Mouse (Mus musculus): ENCODE measurements around the gene Ttbk2. TPM values are rescaled to one million over a fixed set of nuclear protein-coding genes. Genes with fewer than 3 reads are reported as not detected.

Ttbk2 gene
- 5.5 and 6.4 TPM in 2 replicates for total RNA-seq (2017)

- ATAC-seq (replicated peaks; ENCODE audit: low read depth, poor library complexity, severe bottlenecking) = peak; percentile 99
Measured at GRCm38 (mm10) chr2:120850424-120851082, at the start of gene Ttbk2. Gene Ttbk2, minus strand, starts transcription at chr2:120850604.

GRCm38 (mm10) chr2:120896361-120896760 is 46.0 kb upstream of the Ttbk2 start:
- ATAC-seq (replicated peaks; ENCODE audit: low read depth, poor library complexity, severe bottlenecking) = no peak

- ATAC-seq (replicated peaks; ENCODE audit: low read depth, poor library complexity, severe bottlenecking) = no peak
Measured at GRCm38 (mm10) chr2:120887601-120888000, 37.2 kb upstream of the Ttbk2 start.

- no peak for ATAC-seq (replicated peaks; ENCODE audit: low read depth, poor library complexity, severe bottlenecking)
Measured at GRCm38 (mm10) chr2:120873192-120873591, 22.8 kb upstream of the Ttbk2 start.

GRCm38 (mm10) chr2:120871447-120872336 is 21.3 kb upstream of the Ttbk2 start:
- ATAC-seq (replicated peaks; ENCODE audit: low read depth, poor library complexity, severe bottlenecking) = no peak

- ATAC-seq (replicated peaks; ENCODE audit: low read depth, poor library complexity, severe bottlenecking) = no peak
Measured at GRCm38 (mm10) chr2:120867336-120867735, 16.9 kb upstream of the Ttbk2 start.

GRCm38 (mm10) chr2:120866561-120866960 is 16.2 kb upstream of the Ttbk2 start:
- peak; percentile 69; the same call in 1 of the 2 replicates for ATAC-seq (replicated peaks; ENCODE audit: low read depth, poor library complexity, severe bottlenecking)

GRCm38 (mm10) chr2:120863389-120863788 is 13.0 kb upstream of the Ttbk2 start:
- ATAC-seq (replicated peaks; ENCODE audit: low read depth, poor library complexity, severe bottlenecking) = no peak

GRCm38 (mm10) chr2:120860699-120861098 is 10.3 kb upstream of the Ttbk2 start:
- no peak for ATAC-seq (replicated peaks; ENCODE audit: low read depth, poor library complexity, severe bottlenecking)

GRCm38 (mm10) chr2:120858131-120858530 is 7.7 kb upstream of the Ttbk2 start:
- no peak for ATAC-seq (replicated peaks; ENCODE audit: low read depth, poor library complexity, severe bottlenecking)

GRCm38 (mm10) chr2:120853151-120853550 is 2.7 kb upstream of the Ttbk2 start:
- no peak for ATAC-seq (replicated peaks; ENCODE audit: low read depth, poor library complexity, severe bottlenecking)

GRCm38 (mm10) chr2:120852626-120853025 is 2.2 kb upstream of the Ttbk2 start:
- ATAC-seq (replicated peaks; ENCODE audit: low read depth, poor library complexity, severe bottlenecking) = no peak

GRCm38 (mm10) chr2:120849449-120850423 is 668 bp downstream of the Ttbk2 start, which contains the start of gene Cdan1:
Gene Cdan1, minus strand, starts transcription at chr2:120850128.
- ATAC-seq (replicated peaks; ENCODE audit: low read depth, poor library complexity, severe bottlenecking) = peak; percentile 24; the same call in 1 of the 2 replicates

- ATAC-seq (replicated peaks; ENCODE audit: low read depth, poor library complexity, severe bottlenecking) = no peak
Measured at GRCm38 (mm10) chr2:120845280-120845679, 5.1 kb downstream of the Ttbk2 start.

- ATAC-seq (replicated peaks; ENCODE audit: low read depth, poor library complexity, severe bottlenecking) = peak; percentile 50
Measured at GRCm38 (mm10) chr2:120843990-120844389, 6.4 kb downstream of the Ttbk2 start.

- ATAC-seq (replicated peaks; ENCODE audit: low read depth, poor library complexity, severe bottlenecking) = no peak
Measured at GRCm38 (mm10) chr2:120841211-120841610, 9.2 kb downstream of the Ttbk2 start.

GRCm38 (mm10) chr2:120835167-120835566 is 15.2 kb downstream of the Ttbk2 start:
- ATAC-seq (replicated peaks; ENCODE audit: low read depth, poor library complexity, severe bottlenecking) = no peak

GRCm38 (mm10) chr2:120826936-120827638 is 23.3 kb downstream of the Ttbk2 start:
- no peak for ATAC-seq (replicated peaks; ENCODE audit: low read depth, poor library complexity, severe bottlenecking)

- no peak for ATAC-seq (replicated peaks; ENCODE audit: low read depth, poor library complexity, severe bottlenecking)
Measured at GRCm38 (mm10) chr2:120770265-120770935, 80.0 kb downstream of the Ttbk2 start.
